Mouse (Mus musculus) megakaryocyte, adult 5-6 weeks (primary cell): Measurements from ENCODE around the gene Ubl7. TPM values are rescaled to one million over a fixed set of nuclear protein-coding genes. Genes with fewer than 3 reads are reported as not detected.

Experiments used
- ATAC-seq: 2 replicates; pipeline ENCODE4 v1.8.0; 2016; ENCODE audit warnings: mild to moderate bottlenecking, inconsistent platforms; ENCODE audit not compliant: poor library complexity, severe bottlenecking
- total RNA-seq, 2 experiments: library from RNA; stranded (forward) in 1 of 2; stranded (reverse) in 1 of 2; fragments of 153-499, 151-499 nt in 1 of 2; fragments of 221-1000, 200-1000 nt in 1 of 2; gene quantifications; 2 replicates each; pipeline versions ENCODE4 v1.2.3 to v1.2.4; 2015 to 2017

Gene Ubl7
- total RNA-seq, 2 experiments from 2014 or later, result 27.7 to 95.7 TPM

GRCm38 (mm10) chr9:57912571-57912970 is 1.8 kb downstream of the Ubl7 start:
- no peak for ATAC-seq

- ATAC-seq, result no peak
These were observed 10.8 kb downstream of the Ubl7 start for GRCm38 (mm10) chr9:57921491-57922060.

GRCm38 (mm10) chr9:57922381-57922780 is 11.6 kb downstream of the Ubl7 start:
- ATAC-seq, result no peak

- no peak for ATAC-seq
These were observed 12.3 kb downstream of the Ubl7 start for GRCm38 (mm10) chr9:57923046-57923445.

- no peak for ATAC-seq
These were observed 20.5 kb downstream of the Ubl7 start for GRCm38 (mm10) chr9:57931166-57931767.

- ATAC-seq, result no peak
These were observed 21.5 kb downstream of the Ubl7 start for GRCm38 (mm10) chr9:57932253-57932652.

- no peak for ATAC-seq
These were observed 22.2 kb downstream of the Ubl7 start for GRCm38 (mm10) chr9:57932831-57933602.

GRCm38 (mm10) chr9:57935683-57936437 is 25.1 kb downstream of the Ubl7 start:
- ATAC-seq, result peak; percentile 81

- ATAC-seq, result no peak
These were observed 26.4 kb downstream of the Ubl7 start for GRCm38 (mm10) chr9:57937171-57937570.

GRCm38 (mm10) chr9:57937651-57938050 is 26.9 kb downstream of the Ubl7 start:
- ATAC-seq, result no peak

- no peak for ATAC-seq
These were observed 27.7 kb downstream of the Ubl7 start for GRCm38 (mm10) chr9:57938225-57939055.

- peak; percentile 82 for ATAC-seq
These were observed 28.9 kb downstream of the Ubl7 start, which contains the start of gene Sema7a for GRCm38 (mm10) chr9:57939431-57940348. Sema7a (plus strand) TSS chr9:57940112.

GRCm38 (mm10) chr9:57940349-57940794 is 29.6 kb downstream of the Ubl7 start:
- ATAC-seq, result no peak

- no peak for ATAC-seq
These were observed 30.3 kb downstream of the Ubl7 start for GRCm38 (mm10) chr9:57940861-57941638.

GRCm38 (mm10) chr9:57942039-57942438 is 31.3 kb downstream of the Ubl7 start:
- no peak for ATAC-seq

- ATAC-seq, result no peak
These were observed 32.3 kb downstream of the Ubl7 start for GRCm38 (mm10) chr9:57943067-57943466.

GRCm38 (mm10) chr9:57944572-57944971 is 33.8 kb downstream of the Ubl7 start:
- ATAC-seq, result peak; percentile 42; the same call in 1 of the 2 replicates
